Mouse (Mus musculus): ENCODE data around the gene Lemd1. TPM values are rescaled to one million over a fixed set of nuclear protein-coding genes. Genes with fewer than 3 reads are reported as not detected.
"Not testable (repeated sequence)": the region's sequence is repeated elsewhere in the genome, so short reads cannot be mapped to it uniquely, and the experiment has no call there.

Gene Lemd1
- total and polyA plus RNA-seq, 2 experiments from 2014 or later = 13.3 to 14.7 TPM

DNA sequence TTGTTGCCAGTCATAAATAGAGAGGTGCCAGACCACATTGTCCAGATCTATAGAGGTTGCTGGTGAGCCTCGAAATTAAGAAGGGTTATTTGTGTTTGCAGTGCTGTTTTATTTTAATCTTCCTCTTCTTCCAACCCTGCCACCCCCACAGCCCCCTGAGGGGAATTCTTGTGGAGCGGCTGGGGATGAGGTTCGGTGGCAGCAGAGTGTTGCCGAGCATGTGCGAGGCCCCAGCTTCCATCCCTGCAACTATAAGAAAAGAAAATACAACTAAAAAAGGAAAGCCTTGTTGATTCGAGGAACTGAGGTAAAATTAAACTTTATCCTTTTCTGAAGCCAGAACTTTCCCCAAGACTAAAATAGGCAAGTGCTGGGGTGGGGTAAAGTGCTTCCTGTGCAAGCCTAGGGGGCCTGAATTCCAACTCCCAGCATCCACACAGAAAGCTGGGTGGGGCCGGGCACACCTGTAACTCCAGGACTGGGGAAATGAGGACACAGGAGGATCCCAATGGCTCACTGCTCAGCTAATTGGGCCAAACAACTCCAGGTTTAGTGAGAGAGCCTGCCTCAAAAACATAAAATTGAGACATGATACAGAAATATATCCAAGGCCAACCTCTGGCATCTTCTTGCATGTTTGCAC is 77.3 kb downstream of the Lemd1 start:
- peaks cover 5% of the 10 kb centered on the region; the same call in 1 of the 2 replicates for H3K4me1 ChIP-seq (ENCODE audit: insufficient read depth)
- no peak overlapping the region for H3K4me3 ChIP-seq (ENCODE audit: low read depth, low read length)
- DNase-seq (no peak), ATAC-seq (0 out of 2 replicates have a peak, but pooled peaks have one; percentile 12)
- no peaks in the 10 kb centered on the region for H3K27me3 ChIP-seq (ENCODE audit: insufficient read depth, low read length)
- no peak for TF ChIP-seq CTCF (IDR thresholded peaks at IDR 0.05; ENCODE audit: low read depth)
- H3K27ac ChIP-seq (ENCODE audit: low read depth, low read length) = 0 out of 2 replicates have a peak overlapping the region, but pooled peaks have one; percentile 9
- no peaks in the 10 kb centered on the region for H3K9me3 ChIP-seq (ENCODE audit: low read length)
- no peak overlapping the region for H3K4me2 ChIP-seq (ENCODE audit: low read depth)
- no peak overlapping the region for H3K9ac ChIP-seq
- no peaks in the 10 kb centered on the region for H3K36me3 ChIP-seq (ENCODE audit: insufficient read depth)
- 40% methylated on average over 7 of the region's 7 CpGs for WGBS

GRCm38 (mm10) chr1:132271237-132271636 is 80.0 kb downstream of the Lemd1 start:
- Histone ChIP-seq H3K27me3 (ENCODE audit: insufficient read depth, low read length) (no peaks in the 10 kb centered on the region), H3K4me3 (ENCODE audit: low read depth, low read length) (no peak overlapping the region), H3K9me3 (ENCODE audit: low read length) (no peaks in the 10 kb centered on the region), H3K4me2 (ENCODE audit: low read depth) (no peak overlapping the region), H3K4me1 (ENCODE audit: insufficient read depth) (peaks cover 5% of the 10 kb centered on the region; the same call in 1 of the 2 replicates), H3K27ac (ENCODE audit: low read depth, low read length) (no peak overlapping the region), H3K36me3 (ENCODE audit: insufficient read depth) (no peaks in the 10 kb centered on the region), H3K9ac (no peak overlapping the region)
- TF ChIP-seq CTCF (IDR thresholded peaks at IDR 0.05; ENCODE audit: low read depth) = no peak
- DNase-seq (no peak), ATAC-seq (no peak)
- WGBS = 40% methylated on average over 3 of the region's 3 CpGs

GRCm38 (mm10) chr1:132276694-132277093 is 85.5 kb downstream of the Lemd1 start:
- DNase-seq = no peak
- no peak for ATAC-seq
- Histone ChIP-seq H3K4me2 (ENCODE audit: low read depth) (no peak overlapping the region), H3K9ac (no peak overlapping the region), H3K4me3 (ENCODE audit: low read depth, low read length) (no peak overlapping the region), H3K9me3 (ENCODE audit: low read length) (no peaks in the 10 kb centered on the region), H3K36me3 (ENCODE audit: insufficient read depth) (no peaks in the 10 kb centered on the region), H3K27ac (ENCODE audit: low read depth, low read length) (no peak overlapping the region), H3K4me1 (ENCODE audit: insufficient read depth) (no peaks in the 10 kb centered on the region), H3K27me3 (ENCODE audit: insufficient read depth, low read length) (no peaks in the 10 kb centered on the region)
- 83% methylated on average over 3 of the region's 3 CpGs for WGBS
- no peak for TF ChIP-seq CTCF (IDR thresholded peaks at IDR 0.05; ENCODE audit: low read depth)

DNA sequence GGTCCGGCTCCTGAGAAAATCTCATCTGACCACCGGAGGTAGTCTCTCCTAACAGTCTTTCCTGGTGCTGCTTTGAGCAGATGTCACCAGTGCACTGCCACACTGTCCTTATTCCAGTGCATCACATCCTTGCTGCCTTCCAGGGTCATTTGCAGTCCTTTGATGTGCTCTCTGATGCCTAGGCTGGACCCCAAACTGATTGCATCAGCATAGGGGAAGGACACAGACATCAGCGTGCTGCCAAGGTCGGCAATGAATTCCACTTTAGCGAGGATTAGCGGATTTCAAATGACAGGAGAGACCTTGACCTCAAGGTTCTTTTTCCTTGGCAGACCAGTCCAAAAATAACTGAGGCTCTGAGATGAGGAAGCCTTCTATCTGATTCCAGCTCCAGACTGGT is 85.9 kb downstream of the Lemd1 start:
- H3K4me3 ChIP-seq (ENCODE audit: low read depth, low read length) = no peak overlapping the region
- H3K36me3 ChIP-seq (ENCODE audit: insufficient read depth) = no peaks in the 10 kb centered on the region
- H3K9me3 ChIP-seq (ENCODE audit: low read length) = no peaks in the 10 kb centered on the region
- DNase-seq (no peak), ATAC-seq (no peak)
- H3K4me1 ChIP-seq (ENCODE audit: insufficient read depth) = no peaks in the 10 kb centered on the region
- no peaks in the 10 kb centered on the region for H3K27me3 ChIP-seq (ENCODE audit: insufficient read depth, low read length)
- no peak overlapping the region for H3K9ac ChIP-seq
- H3K4me2 ChIP-seq (ENCODE audit: low read depth) = no peak overlapping the region
- TF ChIP-seq CTCF (IDR thresholded peaks at IDR 0.05; ENCODE audit: low read depth) = no peak
- WGBS = 81% methylated on average over 6 of the region's 6 CpGs
- no peak overlapping the region for H3K27ac ChIP-seq (ENCODE audit: low read depth, low read length)

GRCm38 (mm10) chr1:132280636-132281035 is 89.4 kb downstream of the Lemd1 start:
- H3K36me3 ChIP-seq (ENCODE audit: insufficient read depth); H3K27me3 ChIP-seq (ENCODE audit: insufficient read depth, low read length); H3K4me3 ChIP-seq (ENCODE audit: low read depth, low read length); H3K27ac ChIP-seq (ENCODE audit: low read depth, low read length); H3K9me3 ChIP-seq (ENCODE audit: low read length); H3K9ac ChIP-seq; DNase-seq; H3K4me1 ChIP-seq (ENCODE audit: insufficient read depth); ATAC-seq; H3K4me2 ChIP-seq (ENCODE audit: low read depth): not testable (repeated sequence)
- WGBS = 82% methylated on average over 6 of the region's 6 CpGs

GRCm38 (mm10) chr1:132281523-132282176 is 90.4 kb downstream of the Lemd1 start:
- H3K27ac ChIP-seq (ENCODE audit: low read depth, low read length) = no peak overlapping the region
- H3K4me3 ChIP-seq (ENCODE audit: low read depth, low read length) = no peak overlapping the region
- H3K36me3 ChIP-seq (ENCODE audit: insufficient read depth) = no peaks in the 10 kb centered on the region
- no peak overlapping the region for H3K9ac ChIP-seq
- no peak overlapping the region for H3K4me2 ChIP-seq (ENCODE audit: low read depth)
- 10% methylated on average over 8 of the region's 8 CpGs for WGBS
- DNase-seq = peak; percentile 50
- 0 out of 2 replicates have a peak, but pooled peaks have one; percentile 11 for TF ChIP-seq CTCF (IDR thresholded peaks at IDR 0.05; ENCODE audit: low read depth)
- no peak for ATAC-seq
- H3K27me3 ChIP-seq (ENCODE audit: insufficient read depth, low read length) = no peaks in the 10 kb centered on the region
- no peaks in the 10 kb centered on the region for H3K9me3 ChIP-seq (ENCODE audit: low read length)
- H3K4me1 ChIP-seq (ENCODE audit: insufficient read depth) = no peaks in the 10 kb centered on the region

GRCm38 (mm10) chr1:132282177-132282536 is 90.9 kb downstream of the Lemd1 start:
- H3K4me3 ChIP-seq (ENCODE audit: low read depth, low read length) = no peak overlapping the region
- H3K9ac ChIP-seq = no peak overlapping the region
- H3K9me3 ChIP-seq (ENCODE audit: low read length) = no peaks in the 10 kb centered on the region
- no peak for DNase-seq
- TF ChIP-seq CTCF (IDR thresholded peaks at IDR 0.05; ENCODE audit: low read depth) = no peak
- no peak overlapping the region for H3K27ac ChIP-seq (ENCODE audit: low read depth, low read length)
- 66% methylated on average over 2 of the region's 2 CpGs for WGBS
- no peaks in the 10 kb centered on the region for H3K36me3 ChIP-seq (ENCODE audit: insufficient read depth)
- no peaks in the 10 kb centered on the region for H3K4me1 ChIP-seq (ENCODE audit: insufficient read depth)
- no peak overlapping the region for H3K4me2 ChIP-seq (ENCODE audit: low read depth)
- ATAC-seq = no peak
- no peaks in the 10 kb centered on the region for H3K27me3 ChIP-seq (ENCODE audit: insufficient read depth, low read length)
